Mouse (Mus musculus) brain, embryonic 14.5 days (tissue): Measurements from ENCODE around the gene Slc25a42.

Experiments used
- CTCF ChIP-seq: fragments of 200-500 bp; IDR thresholded peaks from 2 replicates; pipeline ENCODE4 v1.5.1; 2012; ENCODE audit warnings: inconsistent platforms, mild to moderate bottlenecking, moderate library complexity, borderline replicate concordance; ENCODE audit not compliant: insufficient read depth, insufficient read length; ENCODE audit errors: extremely low read depth
- POLR2A ChIP-seq: fragments of 200-500 bp; IDR thresholded peaks from 2 replicates; pipeline ENCODE4 v1.6.1; 2012; ENCODE audit warnings: mild to moderate bottlenecking, inconsistent platforms, borderline replicate concordance; ENCODE audit not compliant: poor library complexity, insufficient read depth, insufficient read length, severe bottlenecking; ENCODE audit errors: extremely low read depth

- peak; percentile 53; the same call in 1 of the 2 replicates for TF ChIP-seq POLR2A
- no peak for TF ChIP-seq CTCF
Measured at GRCm38 (mm10) chr8:70172043-70172681, 39.9 kb downstream of the Slc25a42 start, which contains the start of gene Tmem161a.
